Mouse (Mus musculus): ENCODE data around the gene Micu1.
A peak's percentile ranks its signal among the peaks of the same experiment; 100 is the strongest.

Micu1 gene

GRCm38 (mm10) chr10:59813759-59814158 is 111.5 kb downstream of the Micu1 start:
- no peak for DNase-seq

GRCm38 (mm10) chr10:59814505-59815155 is 112.4 kb downstream of the Micu1 start:
- peak; percentile 36 to 72 for DNase-seq

- DNase-seq, result no peak
Observed at GRCm38 (mm10) chr10:59816569-59816968, 114.3 kb downstream of the Micu1 start.

GRCm38 (mm10) chr10:59817528-59817927 is 115.3 kb downstream of the Micu1 start:
- DNase-seq, result peak; percentile 17 to 32

- DNase-seq, result no peak
Observed at GRCm38 (mm10) chr10:59817991-59818390, 115.7 kb downstream of the Micu1 start.

- no peak for DNase-seq
Observed at GRCm38 (mm10) chr10:59819146-59819545, 116.9 kb downstream of the Micu1 start.

GRCm38 (mm10) chr10:59820886-59821285 is 118.6 kb downstream of the Micu1 start:
- DNase-seq, result no peak

- no peak for DNase-seq
Observed at GRCm38 (mm10) chr10:59821334-59822066, 119.2 kb downstream of the Micu1 start.

GRCm38 (mm10) chr10:59822857-59823256 is 120.6 kb downstream of the Micu1 start:
- DNase-seq, result no peak

- no peak for DNase-seq
Observed at GRCm38 (mm10) chr10:59825137-59825812, 123.0 kb downstream of the Micu1 start.

- DNase-seq, result no peak
Observed at GRCm38 (mm10) chr10:59829886-59830285, 127.6 kb downstream of the Micu1 start.

- no peak for DNase-seq
Observed at GRCm38 (mm10) chr10:59831950-59832349, 129.7 kb downstream of the Micu1 start.

GRCm38 (mm10) chr10:59835301-59836155 is 133.3 kb downstream of the Micu1 start:
- no peak for DNase-seq

GRCm38 (mm10) chr10:59837490-59837889 is 135.2 kb downstream of the Micu1 start:
- no peak for DNase-seq

GRCm38 (mm10) chr10:59841434-59841833 is 139.2 kb downstream of the Micu1 start:
- DNase-seq, result no peak

- no peak for DNase-seq
Observed at GRCm38 (mm10) chr10:59843125-59843524, 140.8 kb downstream of the Micu1 start.

GRCm38 (mm10) chr10:59844686-59845085 is 142.4 kb downstream of the Micu1 start:
- DNase-seq, result no peak

GRCm38 (mm10) chr10:59846416-59846815 is 144.1 kb downstream of the Micu1 start:
- no peak for DNase-seq

- DNase-seq, result no peak
Observed at GRCm38 (mm10) chr10:59848079-59848877, 146.0 kb downstream of the Micu1 start.

- peak in 1 of 2 experiments; percentile 32 for DNase-seq
Observed at GRCm38 (mm10) chr10:59848953-59849352, 146.7 kb downstream of the Micu1 start.

GRCm38 (mm10) chr10:59849371-59849770 is 147.1 kb downstream of the Micu1 start:
- peak; percentile 81 for DNase-seq

GRCm38 (mm10) chr10:59857157-59857556 is 154.9 kb downstream of the Micu1 start:
- DNase-seq, result peak; percentile 55 to 69
